Mouse (Mus musculus) erythroblast, adult 5-6 weeks (primary cell): ENCODE measurements around the gene Tmem98. TPM values are rescaled to one million over a fixed set of nuclear protein-coding genes. Genes with fewer than 3 reads are reported as not detected.
A peak's percentile ranks its signal among the peaks of the same experiment; 100 is the strongest.

Experiments
- ATAC-seq: replicated peaks from 2 replicates; pipeline ENCODE4 v1.8.0; 2016; ENCODE audit warnings: moderate number of reproducible peaks, mild to moderate bottlenecking, moderate TSS enrichment, inconsistent platforms; ENCODE audit not compliant: poor library complexity, low FRiP score, severe bottlenecking
- total RNA-seq, 2 experiments: library from RNA; stranded (forward) in 1 of 2; stranded (reverse) in 1 of 2; fragments of 150-400 nt in 1 of 2; fragments of 200-764, 138-1000 nt in 1 of 2; gene quantifications; 2 replicates each; pipeline versions ENCODE4 v1.2.3 to v1.2.4; 2015 to 2017; ENCODE audit warnings: low replicate concordance in 2 of 2

Tmem98 gene
- total RNA-seq, 2 experiments from 2014 or later: not detected

DNA sequence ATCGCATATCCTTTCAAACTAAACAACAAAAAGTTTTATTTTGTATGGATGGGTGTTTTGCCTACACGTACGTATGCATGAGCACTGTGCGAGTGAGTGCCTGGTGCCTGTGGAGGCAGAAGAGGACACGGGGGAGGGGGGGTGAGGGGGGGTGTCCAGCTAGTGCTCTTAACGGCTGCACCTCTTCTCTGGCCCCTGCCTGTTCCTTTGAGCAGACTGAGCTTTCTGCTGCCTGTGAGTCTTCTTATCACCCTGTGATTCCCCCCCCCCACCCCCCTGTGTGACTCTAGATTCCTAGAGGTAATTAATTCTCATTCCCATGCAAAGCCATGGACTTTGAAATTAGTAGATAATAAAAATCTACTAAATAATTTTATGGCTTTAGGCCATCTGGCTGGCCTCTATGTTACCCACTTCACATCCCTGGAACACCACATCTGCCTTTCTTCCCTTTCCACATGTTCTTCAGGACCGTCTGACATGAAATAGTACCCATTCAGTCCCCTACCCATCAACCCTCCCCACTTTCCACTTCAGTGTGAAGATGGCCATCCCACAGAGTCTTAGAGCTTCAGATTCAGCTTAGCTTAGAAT is 20.2 kb upstream of the Tmem98 start:
- no peak for ATAC-seq

DNA sequence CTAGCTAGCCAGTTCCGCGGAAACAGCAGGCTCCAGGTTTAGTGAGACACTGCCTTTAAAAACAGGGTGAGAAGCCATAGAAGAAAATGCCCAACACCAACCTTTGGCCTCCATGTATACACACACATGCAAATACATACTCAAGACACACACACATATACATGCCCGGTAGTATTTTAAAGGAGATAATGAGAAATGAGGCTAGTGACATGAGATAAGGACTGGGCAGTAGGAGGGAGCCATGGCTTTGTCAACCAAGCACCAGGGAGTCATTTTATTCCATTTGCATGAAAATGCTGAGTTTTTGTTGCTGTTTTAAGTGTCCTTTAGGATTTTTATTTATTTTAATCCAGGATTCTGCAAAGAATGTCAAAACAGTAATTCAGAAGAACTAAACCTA is 19.6 kb upstream of the Tmem98 start:
- ATAC-seq: no peak

DNA sequence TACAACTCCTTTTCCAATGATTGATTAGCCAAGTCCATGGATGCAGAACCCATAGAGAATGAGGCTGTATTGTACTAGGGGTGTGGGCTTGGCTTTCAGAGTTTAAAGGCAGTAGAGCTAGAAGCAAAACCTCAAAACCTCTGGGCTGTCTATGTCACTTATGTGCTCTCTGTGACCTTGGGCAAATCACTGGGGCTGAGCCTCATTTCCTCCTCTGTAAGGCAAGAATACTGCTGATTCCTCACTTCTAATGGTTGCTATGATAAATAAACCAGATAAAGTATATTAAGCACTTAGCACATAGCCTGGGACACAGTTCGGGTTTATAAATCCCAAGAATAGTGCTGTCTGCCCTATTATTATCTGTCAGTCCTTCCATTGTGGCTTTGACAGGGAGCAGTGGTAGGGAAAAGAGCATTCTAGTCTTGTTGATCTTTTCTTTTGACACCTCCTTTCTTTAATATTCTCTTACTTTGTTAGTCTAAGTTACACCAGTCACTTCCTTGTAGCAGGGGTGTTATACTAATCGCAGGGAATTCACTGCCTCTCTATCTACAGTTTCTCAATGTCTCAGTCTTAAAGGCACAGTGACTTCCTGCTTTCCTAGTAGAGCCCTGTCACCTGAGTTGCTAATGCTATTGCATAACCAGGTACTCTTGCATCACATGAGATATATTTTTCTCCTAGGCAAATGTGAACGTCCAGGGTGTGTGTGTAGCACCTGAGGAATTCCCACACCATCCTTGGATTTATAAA is 18.1 kb upstream of the Tmem98 start:
- no peak for ATAC-seq

DNA sequence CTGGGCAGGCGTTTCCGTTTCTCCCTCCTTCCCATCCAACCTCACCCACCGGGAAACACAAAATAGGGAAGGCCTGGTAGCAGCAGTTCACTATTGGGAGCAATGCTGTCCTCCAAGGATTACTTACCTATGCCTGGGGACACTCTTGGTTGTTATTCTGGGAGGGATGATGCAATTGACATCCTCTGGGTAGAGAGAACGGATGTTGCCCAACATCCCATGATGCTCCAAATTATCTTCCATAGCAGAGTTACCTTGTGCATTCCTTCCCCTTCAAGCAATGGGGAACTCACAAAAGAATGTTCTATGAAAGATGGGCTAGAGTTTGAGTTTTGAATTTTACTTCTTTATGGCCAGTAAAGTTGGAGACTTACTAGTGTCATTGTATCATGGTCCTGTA is 16.6 kb upstream of the Tmem98 start:
- no peak for ATAC-seq

DNA sequence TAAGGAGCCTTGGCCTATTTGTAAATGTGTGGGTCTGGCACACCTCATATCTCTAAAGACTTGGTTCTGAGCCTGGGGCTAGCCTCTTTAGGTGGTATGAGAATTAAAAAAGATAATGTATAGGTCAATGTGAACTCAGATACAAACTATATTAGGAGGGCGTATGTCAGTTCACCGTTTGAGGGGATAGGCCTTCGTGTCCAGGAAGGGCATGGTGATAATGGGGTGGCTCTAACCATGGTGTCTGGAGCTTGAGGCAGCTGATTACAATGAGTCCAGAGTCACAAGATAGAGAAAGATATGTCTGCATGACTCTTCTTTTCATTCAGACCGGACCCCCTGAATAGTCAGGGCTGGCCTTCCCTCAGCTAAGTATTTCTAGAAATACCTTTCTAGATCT is 15.7 kb upstream of the Tmem98 start:
- ATAC-seq: no peak

DNA sequence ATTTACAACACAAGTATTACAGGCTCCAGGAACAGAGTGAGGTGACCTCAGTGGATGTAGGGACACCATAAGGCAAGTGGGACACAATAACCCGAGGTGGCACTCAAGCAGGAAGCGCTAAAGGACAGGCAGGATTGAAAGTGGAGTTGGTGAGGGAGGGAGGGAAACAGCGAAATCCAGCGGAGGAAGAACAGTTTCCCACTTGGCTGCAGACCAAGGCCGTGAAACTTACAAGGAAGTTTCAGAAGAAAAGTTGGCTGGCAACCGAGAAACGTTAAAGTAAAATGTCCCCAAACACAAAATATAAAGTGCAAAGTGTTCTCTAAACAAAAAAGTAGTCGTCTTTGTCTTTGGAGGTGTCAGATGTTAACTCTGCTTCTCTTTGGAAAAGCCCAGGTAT is 14.5 kb upstream of the Tmem98 start:
- no peak for ATAC-seq

DNA sequence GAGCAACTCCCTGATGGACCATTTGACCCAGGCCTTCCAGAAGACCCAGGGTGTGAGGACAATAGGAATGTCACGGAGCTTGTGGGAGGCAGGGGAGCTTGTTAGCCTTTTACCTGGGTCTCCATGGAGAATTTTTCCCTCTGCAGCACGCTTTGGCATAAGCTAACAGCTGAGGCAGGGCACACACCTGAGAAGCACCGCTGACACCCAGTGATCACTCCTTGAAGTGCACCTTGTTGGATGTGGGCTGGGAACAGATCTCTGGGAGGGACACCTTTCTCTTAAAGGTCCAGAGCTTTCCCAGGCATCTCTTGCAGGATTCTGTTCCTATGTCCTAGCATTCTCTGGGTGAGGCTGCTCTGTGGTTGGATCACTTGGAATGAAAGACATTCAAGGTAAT is 10.0 kb upstream of the Tmem98 start:
- ATAC-seq: peak; percentile 82

DNA sequence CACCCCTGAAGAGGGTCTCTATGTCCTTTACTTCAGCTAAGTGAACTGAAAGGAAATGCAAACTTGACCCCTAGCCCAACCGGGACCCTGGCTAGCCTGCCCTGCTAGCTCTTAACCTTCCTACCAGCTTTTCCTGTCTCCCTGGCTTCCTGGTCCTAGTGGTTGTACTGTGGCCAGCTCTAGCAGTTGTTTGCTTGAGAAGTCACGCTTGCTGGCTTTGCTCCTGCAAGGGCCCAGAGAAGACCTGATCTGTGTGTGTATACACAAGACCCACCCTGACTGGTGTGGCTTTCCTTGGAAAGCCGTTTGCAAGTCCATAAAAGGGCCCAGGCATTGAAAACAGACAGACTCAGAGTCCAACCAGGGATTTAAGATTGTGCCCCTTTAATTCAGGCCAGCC is 7.3 kb upstream of the Tmem98 start:
- ATAC-seq: no peak

DNA sequence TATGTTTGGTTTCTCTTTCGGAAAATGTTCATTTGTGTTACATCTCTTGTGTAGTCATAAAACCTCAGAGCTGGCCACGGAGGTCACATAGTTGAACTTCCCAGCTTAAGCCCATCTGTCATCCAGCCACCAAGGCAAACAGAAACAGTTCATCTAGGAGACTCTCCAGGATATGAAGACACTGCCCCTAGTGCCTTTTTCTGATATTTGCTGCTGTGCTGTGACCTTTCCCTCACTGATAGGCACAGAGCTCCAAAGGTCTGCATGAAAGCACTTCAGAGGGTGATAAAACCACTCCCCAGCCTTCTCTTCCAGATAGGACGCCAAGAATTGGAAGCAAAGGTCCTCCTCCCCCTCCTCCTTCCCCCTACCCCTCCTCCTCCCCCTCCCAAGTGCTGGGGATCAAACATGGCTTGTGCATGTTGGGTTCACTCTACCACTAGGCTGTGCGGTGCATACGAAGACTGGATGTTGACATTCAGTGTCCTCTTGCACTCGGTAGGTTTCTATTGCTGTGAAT is 1.4 kb upstream of the Tmem98 start:
- ATAC-seq: no peak

DNA sequence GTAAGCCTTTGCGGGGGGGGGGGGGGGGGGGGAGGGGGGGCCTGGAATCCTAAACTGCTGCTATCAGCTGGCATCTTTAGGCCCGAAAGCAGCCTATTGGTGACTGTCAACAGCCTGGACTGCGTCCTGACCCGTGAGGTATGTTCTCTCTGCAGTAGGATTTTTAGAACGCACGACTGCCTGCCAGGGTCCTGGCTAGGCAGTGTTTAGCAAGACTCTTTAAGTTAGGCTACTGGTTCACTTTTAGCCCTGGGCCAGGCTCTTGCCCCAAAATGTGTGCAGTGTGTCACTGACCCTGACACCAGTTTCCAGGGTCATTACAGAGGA is 346 bp upstream of the Tmem98 start:
- ATAC-seq: no peak

DNA sequence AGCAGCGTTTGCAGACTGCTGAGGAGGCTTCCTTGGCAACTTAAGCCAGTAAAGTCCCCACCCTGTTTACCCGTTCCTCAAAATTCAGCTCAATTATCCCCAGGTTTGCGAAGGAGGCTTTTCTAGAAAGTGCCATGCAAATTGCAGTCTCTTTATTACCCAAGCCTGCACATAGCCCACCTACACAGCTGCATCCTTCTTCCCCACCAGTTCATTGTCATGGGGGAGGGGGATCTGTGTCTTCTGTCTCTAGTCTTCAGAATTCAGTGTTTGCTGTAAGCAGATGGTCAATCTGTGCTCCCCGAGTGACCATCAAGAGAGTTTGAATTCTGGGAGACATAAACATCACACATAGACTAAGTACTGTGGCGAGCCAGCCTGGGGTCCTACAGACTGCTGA is 1.2 kb downstream of the Tmem98 start:
- ATAC-seq: no peak

DNA sequence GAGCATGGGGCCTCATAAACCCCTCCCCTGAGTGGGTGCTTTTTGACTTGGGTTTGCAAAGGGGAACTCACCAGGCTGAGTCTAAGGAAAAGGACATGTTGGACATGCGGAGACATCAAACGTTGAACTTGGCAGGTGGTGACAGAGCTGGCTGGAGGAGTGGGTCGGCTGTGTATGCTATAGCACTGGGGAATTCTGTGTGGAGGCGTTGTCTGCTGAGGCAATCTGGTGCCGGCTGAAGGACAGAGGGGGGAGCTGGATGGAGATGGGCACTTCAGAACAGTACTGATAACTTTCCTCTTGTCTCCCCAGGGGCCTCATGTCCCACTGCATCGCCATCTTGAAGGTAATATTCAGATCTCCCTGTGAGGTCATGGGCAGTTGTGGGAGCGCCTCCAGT is 5.4 kb downstream of the Tmem98 start:
- ATAC-seq: no peak

DNA sequence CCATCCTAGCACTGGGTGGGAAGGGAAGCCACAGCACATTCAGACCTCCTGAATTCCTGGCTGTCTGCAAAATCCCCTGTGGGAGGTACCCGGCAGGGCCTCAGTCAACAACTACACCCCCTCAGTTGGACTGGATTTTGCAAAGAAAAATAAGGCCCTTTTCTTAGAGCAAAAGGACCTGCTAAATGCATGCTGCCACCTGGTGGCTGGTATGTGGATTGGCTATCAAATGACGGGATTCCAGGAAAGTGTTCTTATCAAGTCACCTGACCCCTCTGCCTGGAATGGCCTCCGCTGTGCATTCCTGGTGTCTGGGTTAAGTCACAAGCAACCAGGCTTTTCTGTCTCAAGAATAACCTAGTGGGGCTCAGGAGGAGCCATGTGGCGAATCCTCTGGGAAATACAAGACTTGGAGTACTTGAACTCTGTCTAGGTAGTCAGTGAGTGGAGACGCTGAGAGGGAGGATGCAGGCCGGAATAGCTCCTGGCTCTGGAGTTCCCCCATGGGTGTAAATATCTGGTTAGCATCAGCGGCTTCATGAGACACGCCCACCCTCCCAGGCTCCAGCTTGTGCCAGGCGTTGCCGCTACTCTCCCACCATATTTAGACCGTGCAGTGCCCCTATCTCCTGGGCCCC is 8.2 kb downstream of the Tmem98 start:
- ATAC-seq: peak; percentile 64

DNA sequence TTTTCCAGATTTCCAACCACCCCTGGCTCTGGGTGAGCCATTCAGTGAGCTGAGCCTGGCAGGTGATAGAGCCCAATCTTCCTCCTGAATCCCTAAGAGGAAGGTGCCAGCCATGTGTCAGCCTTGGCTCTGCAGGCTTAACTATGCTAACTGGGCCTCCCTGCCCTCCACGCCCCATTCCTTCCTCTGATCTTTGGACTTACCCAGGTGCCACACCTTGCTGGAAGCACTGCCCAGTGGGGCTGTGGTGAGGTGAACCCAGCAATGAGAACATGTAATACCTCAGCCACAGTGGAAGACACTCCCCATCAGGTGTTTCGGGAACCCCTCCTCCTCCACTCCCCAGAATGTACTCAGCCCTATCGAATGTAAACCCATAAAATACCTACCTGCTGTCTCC is 10.1 kb downstream of the Tmem98 start:
- ATAC-seq: no peak

DNA sequence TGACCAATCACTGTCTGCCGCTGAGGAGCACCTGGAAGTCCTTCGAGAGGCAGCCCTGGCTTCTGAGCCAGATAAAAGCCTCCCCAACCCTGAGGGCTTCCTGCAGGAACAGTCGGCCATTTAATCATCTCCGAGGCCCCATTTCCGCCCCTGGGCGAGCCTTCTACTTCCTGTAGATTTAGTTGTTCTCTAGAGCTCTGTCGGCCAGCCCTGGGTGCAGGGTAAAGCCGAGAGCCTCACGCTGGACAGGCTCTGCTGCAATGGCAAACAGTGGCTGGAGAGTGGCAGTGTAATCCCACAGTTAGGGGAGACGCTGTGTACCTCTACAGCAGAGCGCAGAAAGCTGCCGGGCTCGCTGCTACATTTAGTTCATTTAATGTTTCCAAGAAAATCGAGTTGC is 11.3 kb downstream of the Tmem98 start:
- no peak for ATAC-seq

DNA sequence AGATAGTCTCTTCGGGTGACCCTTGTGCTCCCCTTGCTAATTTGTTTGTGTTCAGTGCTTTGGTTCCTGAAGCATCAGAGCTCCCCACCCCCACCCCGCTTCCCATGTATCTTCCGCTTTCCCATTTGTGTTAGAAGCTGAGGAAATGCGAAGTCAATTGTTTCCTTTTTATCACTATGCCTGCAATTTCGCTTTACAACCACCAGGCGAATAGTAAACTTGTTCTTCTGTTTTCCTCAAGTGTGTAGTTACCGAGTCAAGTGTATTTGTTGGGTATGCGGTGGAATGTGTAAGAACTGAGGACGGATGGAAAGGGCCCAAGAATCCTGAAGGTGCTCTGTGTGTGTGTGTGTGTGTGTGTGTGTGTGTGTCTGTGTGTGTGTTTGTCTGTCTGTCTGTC is 11.8 kb downstream of the Tmem98 start:
- no peak for ATAC-seq

DNA sequence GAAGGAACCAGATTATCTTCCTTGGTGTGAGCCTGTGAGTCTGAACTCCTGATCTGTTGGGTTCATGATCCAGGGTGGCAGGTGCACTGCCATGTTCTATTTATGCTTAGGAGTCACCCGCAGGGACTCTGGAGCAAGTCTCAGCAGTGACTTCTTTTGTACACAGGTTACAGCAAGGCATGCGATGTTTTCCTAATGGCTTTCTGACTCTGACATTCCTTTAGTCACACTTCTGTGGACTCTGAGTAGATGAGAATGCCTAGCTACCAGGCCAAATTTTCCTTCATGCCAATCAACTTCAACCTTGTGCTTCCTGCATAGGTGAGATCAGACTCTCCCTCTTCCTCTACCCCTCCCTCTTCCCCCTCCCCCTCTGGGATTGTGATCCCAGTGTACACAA is 25.4 kb downstream of the Tmem98 start:
- no peak for ATAC-seq

DNA sequence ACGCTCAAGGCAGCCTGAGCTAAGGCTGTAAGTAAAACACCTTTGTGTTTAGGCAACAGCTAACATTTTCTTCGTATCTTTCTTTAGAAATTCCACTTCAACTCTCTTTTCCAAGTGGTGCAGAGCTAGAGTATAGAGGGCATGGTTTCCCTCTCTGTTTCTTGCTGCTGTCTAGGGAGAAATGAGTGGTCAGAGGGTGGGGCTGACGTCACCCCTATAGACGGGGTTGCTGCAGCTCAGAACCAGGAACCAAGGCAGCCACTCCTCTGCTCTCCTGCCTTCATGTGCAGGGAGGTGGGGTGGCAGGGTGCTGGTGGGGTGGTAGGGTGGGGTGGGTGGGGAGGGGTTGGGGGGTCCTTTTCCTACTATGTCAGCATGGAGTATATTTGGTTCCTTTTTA is 25.9 kb downstream of the Tmem98 start:
- ATAC-seq: no peak

DNA sequence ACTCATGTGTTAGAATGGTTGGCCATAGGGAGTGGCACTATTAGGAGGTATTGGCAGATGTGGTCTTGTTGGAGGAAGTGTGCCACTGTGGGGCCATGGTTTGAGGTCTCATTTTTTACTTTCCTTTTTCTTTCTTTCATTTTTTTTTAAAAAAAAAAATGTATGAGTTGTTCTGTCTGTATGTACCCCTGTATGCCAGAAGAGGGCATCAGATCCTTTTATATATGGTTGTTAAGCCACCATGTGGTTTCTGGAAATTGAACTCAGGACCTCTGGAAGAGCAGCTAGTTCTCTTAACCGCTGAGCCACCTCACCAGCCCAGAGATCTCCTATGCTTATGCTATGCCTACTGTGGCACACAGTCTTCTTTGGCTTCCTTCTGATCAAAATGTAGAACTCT is 28.7 kb downstream of the Tmem98 start:
- no peak for ATAC-seq

DNA sequence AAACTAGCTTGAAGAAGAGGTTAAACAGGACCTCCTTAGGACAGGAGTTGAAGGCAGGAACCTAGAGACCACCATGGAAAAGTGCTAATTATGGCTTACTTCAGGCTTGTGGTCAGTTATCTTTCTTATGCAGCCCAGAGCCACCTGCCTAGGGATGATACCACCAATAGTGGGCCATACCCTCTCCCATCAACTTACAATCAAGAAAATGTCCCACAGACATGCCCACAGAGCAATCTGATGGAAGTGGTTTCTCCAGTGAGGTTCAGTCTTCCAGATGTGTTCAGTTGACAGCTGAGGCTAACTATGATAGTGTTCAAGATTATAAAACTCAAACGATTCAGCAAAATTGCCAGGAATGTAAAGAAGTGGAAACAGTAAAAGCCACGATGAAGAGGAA is 33.5 kb downstream of the Tmem98 start:
- ATAC-seq: no peak

DNA sequence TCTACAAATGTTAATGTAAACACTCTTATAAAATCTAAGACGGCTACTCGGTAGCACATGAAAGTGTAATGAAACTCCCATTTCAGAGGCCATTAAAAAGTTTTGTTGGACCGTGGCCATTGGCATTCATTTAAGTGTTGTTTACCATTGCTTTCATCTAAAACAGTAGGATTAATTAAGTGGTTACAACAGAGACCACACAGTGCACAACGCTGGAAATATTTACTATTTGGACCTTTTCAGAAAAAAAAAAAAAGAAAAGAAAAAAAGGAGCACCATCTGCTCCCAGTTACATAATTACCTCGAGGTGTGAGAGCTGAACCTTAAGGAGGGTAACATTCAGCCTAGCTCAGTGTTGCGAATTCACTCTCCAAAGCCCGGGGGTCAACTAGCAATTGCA is 35.5 kb downstream of the Tmem98 start:
- ATAC-seq: no peak
